Mouse (Mus musculus) cerebellum, postnatal 36 days (tissue): ENCODE measurements around the gene Gm904.
"Not testable (repeated sequence)": the region's sequence is repeated elsewhere in the genome, so short reads cannot be mapped to it uniquely, and the experiment has no call there.

Experiments used
- DNase-seq, 2 experiments: peaks; one replicate each; pipeline ENCODE4 v3.0.0; 2021 to 2022; ENCODE audit warnings: mixed read lengths in 2 of 2

Gm904 gene

DNA sequence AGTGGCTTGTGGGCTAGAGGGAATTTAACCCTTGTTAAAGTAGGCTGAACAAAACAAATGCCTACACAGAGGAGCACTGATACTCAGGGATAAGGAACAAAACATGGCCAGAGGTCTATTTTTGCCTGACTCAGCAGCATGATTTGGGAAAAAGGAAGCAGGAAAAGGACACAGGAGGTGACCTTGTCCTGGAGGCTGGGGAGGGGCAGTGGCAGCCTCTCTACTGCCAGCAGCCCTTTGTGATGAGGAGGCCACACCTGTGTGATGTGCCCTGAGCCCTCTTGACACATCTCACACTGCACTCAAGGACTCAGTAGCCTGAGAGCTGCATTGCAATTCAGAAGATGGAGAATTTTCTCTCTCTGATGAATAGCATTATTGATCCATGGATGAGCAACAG is at the start of gene Gm904:
Gm904 (plus strand) TSS at position 301 of the 400 bp plus-strand sequence.
- DNase-seq = not testable (repeated sequence)

DNA sequence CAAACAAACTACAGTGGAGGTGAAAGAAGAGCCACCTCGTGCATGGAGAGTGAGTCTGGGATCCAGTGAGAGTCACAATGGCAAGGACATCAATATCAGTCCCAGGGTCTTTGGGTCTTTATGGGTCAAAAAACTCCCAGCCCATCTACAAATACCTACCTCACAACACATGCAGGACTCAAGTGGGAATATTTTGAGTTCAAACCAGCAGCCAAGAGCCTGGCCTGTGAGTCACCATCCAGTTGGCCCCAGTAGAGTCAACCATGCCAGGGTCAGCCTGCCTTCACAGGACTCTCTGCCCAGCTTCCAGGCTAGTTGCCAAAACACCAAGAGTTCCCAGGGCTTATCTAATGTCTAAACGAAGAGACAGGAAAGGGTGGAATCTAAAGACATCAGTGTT is 5.7 kb downstream of the Gm904 start:
- DNase-seq = not testable (repeated sequence)
